Mouse (Mus musculus) thymus, postnatal 10 days (tissue): ENCODE results near the gene Nhej1.

Experiments
- DNase-seq, 2 experiments: peaks; one replicate each; pipeline ENCODE4 v3.0.0; 2021; ENCODE audit warnings: low spot score in 2 of 2

Nhej1 gene

DNA sequence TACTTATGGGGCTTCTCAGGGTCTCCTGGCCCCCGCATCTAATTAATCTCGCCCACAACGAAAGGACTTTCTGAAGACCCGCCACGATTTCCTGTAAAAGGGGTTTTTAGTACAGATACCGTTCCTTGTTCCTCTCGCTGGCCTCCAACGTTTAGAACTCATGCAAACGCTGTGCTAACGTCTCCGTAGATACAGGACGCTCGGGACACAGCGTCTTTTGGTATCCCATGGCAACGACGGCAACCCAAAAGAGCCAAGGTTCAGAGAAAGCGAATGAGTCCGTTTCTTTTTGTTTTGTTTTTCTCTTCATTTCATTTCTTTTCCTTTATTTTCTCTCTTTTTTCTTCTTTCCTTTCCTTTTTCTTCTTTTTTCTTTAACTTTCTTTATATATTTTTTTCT, 189.6 kb downstream of the Nhej1 start, which contains the start of gene Cfap65:
TSS of gene Cfap65 (minus strand) at position 198 of the 400 bp plus-strand sequence.
- no peak for DNase-seq

DNA sequence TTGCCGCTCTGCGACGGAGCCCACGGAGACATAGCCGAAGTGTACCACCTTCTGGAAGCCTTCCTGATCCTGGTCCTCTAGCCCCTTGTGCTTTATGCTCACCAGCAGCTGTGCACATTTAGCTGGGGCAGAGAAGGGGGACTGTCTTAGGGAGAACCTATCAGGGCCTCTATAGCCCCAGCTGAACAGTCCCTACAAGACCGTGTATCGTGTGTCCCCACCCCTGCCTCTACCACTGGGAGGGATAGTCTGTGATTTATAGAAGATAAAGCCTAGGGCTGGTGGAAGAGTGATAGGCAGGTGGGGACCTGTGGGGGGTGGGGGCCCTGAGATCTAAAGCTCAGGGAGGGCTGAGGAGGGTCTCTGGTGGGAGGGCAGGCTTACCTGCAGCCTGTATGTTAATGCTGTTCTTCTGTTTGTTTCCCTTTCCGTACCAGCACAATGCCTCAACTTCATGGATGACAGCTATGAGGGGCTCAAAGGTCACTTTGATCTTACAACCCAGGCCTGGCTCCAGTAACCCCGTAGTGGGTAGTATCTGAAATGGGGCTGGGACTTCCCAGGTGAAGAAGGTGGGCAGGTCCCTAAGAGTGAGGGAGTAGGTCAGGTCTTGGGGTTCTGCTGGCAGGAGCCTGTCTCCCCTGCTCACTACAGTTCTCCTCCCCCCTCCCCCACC, 197.2 kb downstream of the Nhej1 start:
- no peak for DNase-seq

DNA sequence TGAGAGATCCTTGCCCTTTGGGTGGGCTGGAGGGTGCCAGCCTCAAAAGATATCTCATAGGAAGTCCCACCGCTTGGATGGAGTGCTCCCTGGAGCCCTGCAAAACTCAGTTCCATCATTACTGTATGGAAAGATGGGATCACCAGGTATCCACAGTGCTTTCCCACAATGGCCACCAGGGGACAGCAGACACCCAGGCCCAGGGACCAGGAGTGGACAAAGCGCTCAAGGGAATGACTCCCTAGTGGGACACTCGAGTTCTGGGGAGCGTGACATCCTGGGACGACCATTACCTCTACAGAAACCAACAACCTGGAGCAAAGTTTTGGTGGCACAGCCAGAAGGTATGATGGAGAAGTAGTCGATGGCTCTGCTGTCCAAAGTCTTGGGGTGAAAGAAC, 198.3 kb downstream of the Nhej1 start:
- DNase-seq, result no peak

DNA sequence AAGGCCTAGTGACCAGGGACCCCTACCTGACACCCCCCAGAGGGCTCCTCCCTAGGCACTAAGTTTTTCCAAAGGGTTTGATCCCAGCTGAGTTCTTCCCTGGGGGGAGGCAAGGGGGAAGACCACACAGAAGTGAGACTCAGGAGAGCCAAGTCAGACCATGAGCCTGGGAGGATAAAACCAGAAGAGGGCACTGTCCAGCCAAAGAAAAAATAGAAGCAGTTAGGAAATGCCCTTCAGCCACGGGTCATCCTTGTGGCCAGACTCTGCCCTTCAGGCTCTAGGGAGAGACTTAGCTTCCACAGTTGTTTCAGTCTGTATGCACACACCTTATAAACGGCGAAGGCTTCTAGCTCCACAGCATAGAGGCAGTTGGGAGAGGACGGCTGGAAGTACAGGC, 200.5 kb downstream of the Nhej1 start:
- no peak for DNase-seq
